Mouse (Mus musculus) MEL (cell line): ENCODE data around the gene Palld. TPM values are rescaled to one million over a fixed set of nuclear protein-coding genes. Genes with fewer than 3 reads are reported as not detected.

Experiments used
- DNase-seq: peaks from one replicate; pipeline ENCODE4 v3.0.0; 2011; ENCODE audit warnings: low read depth, low spot score
- H3K27ac ChIP-seq: 2 replicates; pipeline ENCODE4 v1.5.1; 2012; ENCODE audit warnings: low read depth, mild to moderate bottlenecking, control low read depth, low read length, moderate library complexity; ENCODE audit not compliant: control insufficient read depth
- H3K27me3 ChIP-seq, 2 experiments: fragments of 150-350 bp in 1 of 2; sonication (generic) in 1 of 2; 2 replicates each; pipeline ENCODE4 v1.6.1; 2012; ENCODE audit warnings: low read length in 2 of 2, mild to moderate bottlenecking in 2 of 2, improper control_type of control experiment in 1 of 2, moderate library complexity in 1 of 2; ENCODE audit not compliant: insufficient read depth in 2 of 2, control insufficient read depth in 1 of 2
- H3K36me3 ChIP-seq, 2 experiments: 2 replicates each; pipeline ENCODE4 v1.6.1; 2012 to 2014; ENCODE audit warnings: low read length in 2 of 2, improper control_type of control experiment in 1 of 2, inconsistent platforms in 1 of 2, mild to moderate bottlenecking in 1 of 2; ENCODE audit not compliant: insufficient read depth in 2 of 2, control insufficient read depth in 1 of 2
- H3K4me1 ChIP-seq, 2 experiments: fragments of 150-350 bp in 1 of 2; sonication (generic) in 1 of 2; 2 replicates each; pipeline ENCODE4 v1.6.1; 2012; ENCODE audit warnings: low read length in 2 of 2, improper control_type of control experiment in 1 of 2, mild to moderate bottlenecking in 1 of 2; ENCODE audit not compliant: insufficient read depth in 2 of 2, control insufficient read depth in 1 of 2
- H3K4me3 ChIP-seq, 2 experiments: fragments of 150-350 bp in 1 of 2; sonication (generic) in 1 of 2; 2 replicates each; pipeline ENCODE4 v1.5.1; 2012; ENCODE audit warnings: low read depth in 2 of 2, low read length in 2 of 2, mild to moderate bottlenecking in 2 of 2, moderate library complexity in 2 of 2, control low read depth in 1 of 2, improper control_type of control experiment in 1 of 2; ENCODE audit not compliant: control insufficient read depth in 1 of 2, insufficient read depth in 1 of 2
- H3K79me2 ChIP-seq: 2 replicates; pipeline ENCODE4 v1.6.1; 2012; ENCODE audit warnings: mild to moderate bottlenecking, low read length, moderate library complexity; ENCODE audit not compliant: control insufficient read depth, poor library complexity, insufficient read depth
- H3K9ac ChIP-seq: 2 replicates; pipeline ENCODE4 v1.6.1; 2012; ENCODE audit warnings: low read depth, mild to moderate bottlenecking, control low read depth, low read length, moderate library complexity; ENCODE audit not compliant: control insufficient read depth, poor library complexity, severe bottlenecking
- H3K9me3 ChIP-seq: fragments of 150-350 bp; sonication (generic); replicated peaks from 2 replicates; pipeline ENCODE4 v1.6.1; 2012; ENCODE audit warnings: mild to moderate bottlenecking, low read length, improper control_type of control experiment, moderate library complexity; ENCODE audit not compliant: insufficient read depth
- CHD1 ChIP-seq: IDR thresholded peaks from 2 replicates; pipeline ENCODE4 v1.6.1; 2012; ENCODE audit warnings: low read depth, mild to moderate bottlenecking, inconsistent platforms, low read length, improper control_type of control experiment
- E2F4 ChIP-seq: IDR thresholded peaks from 2 replicates; pipeline ENCODE4 v1.6.1; 2011; ENCODE audit warnings: low read depth, low read length, improper control_type of control experiment, borderline replicate concordance
- GABPA ChIP-seq: IDR thresholded peaks from 2 replicates; pipeline ENCODE4 v1.6.1; 2012; ENCODE audit warnings: low read depth, mild to moderate bottlenecking, inconsistent platforms, low read length, improper control_type of control experiment, moderate library complexity
- JUND ChIP-seq: IDR thresholded peaks from 2 replicates; pipeline ENCODE4 v1.6.1; 2011; ENCODE audit warnings: low read depth, mild to moderate bottlenecking, improper control_type of control experiment, low read length
- KAT2A ChIP-seq: conservative IDR thresholded peaks from 2 replicates; pipeline ENCODE4 v1.6.1; 2012; ENCODE audit warnings: low read depth, low read length, improper control_type of control experiment, inconsistent platforms
- MEF2A ChIP-seq: IDR thresholded peaks from 2 replicates; pipeline ENCODE4 v1.6.1; 2014; ENCODE audit warnings: low read depth, mild to moderate bottlenecking, inconsistent platforms, low read length, improper control_type of control experiment; ENCODE audit not compliant: poor library complexity, insufficient replicate concordance, severe bottlenecking; ENCODE audit errors: extremely low read depth
- MXI1 ChIP-seq: IDR thresholded peaks from 2 replicates; pipeline ENCODE4 v1.6.1; 2011; ENCODE audit warnings: mild to moderate bottlenecking, low read depth, low read length, improper control_type of control experiment
- NELFE ChIP-seq: IDR thresholded peaks from 2 replicates; pipeline ENCODE4 v1.6.1; 2011; ENCODE audit warnings: low read depth, low read length, improper control_type of control experiment
- POLR2AphosphoS5 ChIP-seq: IDR thresholded peaks from 2 replicates; pipeline ENCODE4 v1.6.1; 2012; ENCODE audit warnings: low read depth, borderline replicate concordance, mild to moderate bottlenecking, inconsistent platforms, low read length, moderate library complexity, mixed read lengths
- RAD21 ChIP-seq: IDR thresholded peaks from 2 replicates; pipeline ENCODE4 v1.6.1; 2011; ENCODE audit warnings: mild to moderate bottlenecking, low read depth, low read length, improper control_type of control experiment
- TBP ChIP-seq: IDR thresholded peaks from 2 replicates; pipeline ENCODE4 v1.8.0; 2011; ENCODE audit warnings: low read depth, low read length, improper control_type of control experiment
- TCF12 ChIP-seq: IDR thresholded peaks from 2 replicates; pipeline ENCODE4 v1.6.1; 2014; ENCODE audit warnings: low read depth, mild to moderate bottlenecking, inconsistent platforms, low read length, improper control_type of control experiment, moderate library complexity
- USF1 ChIP-seq: IDR thresholded peaks from 2 replicates; pipeline ENCODE4 v1.6.1; 2014; ENCODE audit warnings: low read depth, mild to moderate bottlenecking, inconsistent platforms, low read length, improper control_type of control experiment, moderate library complexity
- USF2 ChIP-seq, 2 experiments: IDR thresholded peaks; 2 replicates each; pipeline ENCODE4 v1.6.1; 2011 to 2012; ENCODE audit warnings: improper control_type of control experiment in 2 of 2, low read length in 2 of 2, borderline replicate concordance in 1 of 2, inconsistent platforms in 1 of 2, low read depth in 1 of 2, mild to moderate bottlenecking in 1 of 2; ENCODE audit not compliant: insufficient read depth in 1 of 2
- ZKSCAN1 ChIP-seq: IDR thresholded peaks from 2 replicates; pipeline ENCODE4 v1.6.1; 2012; ENCODE audit warnings: low read depth, mild to moderate bottlenecking, inconsistent platforms, low read length, improper control_type of control experiment, moderate library complexity
- ZMIZ1 ChIP-seq: IDR thresholded peaks from 2 replicates; pipeline ENCODE4 v1.6.1; 2012; ENCODE audit warnings: low read depth, mild to moderate bottlenecking, inconsistent platforms, low read length, improper control_type of control experiment, moderate library complexity
- ZNF384 ChIP-seq: IDR thresholded peaks from 2 replicates; pipeline ENCODE4 v1.6.1; 2012; ENCODE audit warnings: low read depth, mild to moderate bottlenecking, inconsistent platforms, low read length, improper control_type of control experiment
- polyA plus RNA-seq, 2 experiments: library from polyadenylated mRNA; stranded (reverse) in 1 of 2; unstranded in 1 of 2; fragments of >175 nt in 1 of 2; fragments of >200 nt in 1 of 2; gene quantifications; 2 replicates each; pipeline versions ENCODE4 v1.2.1 to v1.2.4; 2012; ENCODE audit warnings: low replicate concordance in 2 of 2, low read depth in 1 of 2; ENCODE audit not compliant: insufficient read length in 2 of 2, insufficient read depth in 1 of 2, missing spikeins in 1 of 2
- total RNA-seq: library from RNA; depleted of rRNA; stranded (reverse); fragments of 300-350 nt; gene quantifications from 2 replicates; pipeline ENCODE4 v1.2.3, GENCODE M21; 2012

The Palld gene
- total and polyA plus RNA-seq, 3 experiments: 0.23 to 1.9 TPM; not detected in 1

DNA sequence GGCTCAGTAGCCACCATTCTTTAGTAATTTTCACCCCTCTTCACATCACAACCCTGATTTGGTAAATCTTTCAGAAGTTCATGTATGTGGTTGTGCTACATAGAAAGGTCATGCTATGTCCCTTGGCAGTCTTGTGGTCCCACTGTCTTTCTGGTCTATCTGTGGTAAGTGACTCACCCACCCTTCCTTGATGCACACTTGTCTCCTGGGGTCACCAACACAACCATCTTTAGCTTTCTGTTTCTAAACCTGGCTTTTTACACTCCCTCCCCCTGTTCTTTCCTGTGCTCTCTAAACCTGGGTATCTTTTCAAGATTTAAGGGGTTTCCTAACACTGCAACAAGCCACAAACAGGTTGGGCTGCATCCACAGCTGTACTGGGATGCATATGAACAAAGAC is 345.5 kb downstream of the Palld start:
- no peaks in the 10 kb centered on the region for H3K79me2 ChIP-seq
- H3K4me1 ChIP-seq: no peaks in the 10 kb centered on the region
- H3K9me3 ChIP-seq: no peaks in the 10 kb centered on the region
- TF ChIP-seq ZKSCAN1 (no peak), TBP (no peak), ZMIZ1 (no peak), RAD21 (no peak), CHD1 (no peak), USF1 (no peak), MEF2A (no peak), KAT2A (no peak), POLR2AphosphoS5 (no peak), ZNF384 (no peak), GABPA (no peak), USF2 (IDR thresholded peaks at IDR 0.05; ENCODE audit: borderline replicate concordance in 1 of 2, insufficient read depth in 1 of 2, low read depth in 1 of 2, low read length in 2 of 2) (no peak)
- no peak overlapping the region for H3K9ac ChIP-seq
- no peaks in the 10 kb centered on the region for H3K36me3 ChIP-seq
- no peak overlapping the region for H3K4me3 ChIP-seq
- H3K27me3 ChIP-seq: no peaks in the 10 kb centered on the region; a peak in 1 of 4 replicates
- no peak for DNase-seq
- H3K27ac ChIP-seq: no peak overlapping the region

DNA sequence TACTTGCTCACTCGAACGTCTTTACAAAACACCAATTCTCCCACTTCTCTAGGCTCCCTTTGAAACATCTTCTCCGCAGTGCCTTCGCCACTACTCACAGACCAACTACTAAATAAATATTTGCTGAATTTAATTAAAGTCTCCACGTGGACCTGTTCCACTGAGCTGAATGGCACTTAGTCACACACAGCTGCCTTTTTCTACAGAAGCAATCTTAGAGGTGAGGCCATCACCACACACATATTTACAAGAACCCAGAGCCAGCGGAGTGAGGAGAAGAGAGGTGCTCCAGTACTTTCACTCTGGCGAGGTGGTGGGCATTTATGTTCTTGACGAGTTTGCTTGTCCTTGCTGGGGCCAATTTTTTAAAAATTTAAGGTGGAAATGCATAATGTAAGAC is 346.3 kb downstream of the Palld start:
- TF ChIP-seq JUND (no peak), MXI1 (no peak), MEF2A (no peak), E2F4 (no peak), GABPA (no peak), TCF12 (no peak), NELFE (no peak)
- H3K9me3 ChIP-seq: no peaks in the 10 kb centered on the region
- H3K27me3 ChIP-seq: no peaks in the 10 kb centered on the region; a peak in 1 of 4 replicates
- H3K27ac ChIP-seq: no peak overlapping the region
- H3K4me1 ChIP-seq: no peaks in the 10 kb centered on the region
- H3K36me3 ChIP-seq: no peaks in the 10 kb centered on the region
- no peak overlapping the region for H3K4me3 ChIP-seq
- no peaks in the 10 kb centered on the region for H3K79me2 ChIP-seq
- no peak for DNase-seq
- H3K9ac ChIP-seq: no peak overlapping the region
